Mouse (Mus musculus): ENCODE measurements at regions not wholly inside any gene's neighbourhood (a gene's known extent, or its start where the extent isn't known, plus 50 kb on each side); places are given as distances from the start of the nearest gene placed in this dataset.

DNA sequence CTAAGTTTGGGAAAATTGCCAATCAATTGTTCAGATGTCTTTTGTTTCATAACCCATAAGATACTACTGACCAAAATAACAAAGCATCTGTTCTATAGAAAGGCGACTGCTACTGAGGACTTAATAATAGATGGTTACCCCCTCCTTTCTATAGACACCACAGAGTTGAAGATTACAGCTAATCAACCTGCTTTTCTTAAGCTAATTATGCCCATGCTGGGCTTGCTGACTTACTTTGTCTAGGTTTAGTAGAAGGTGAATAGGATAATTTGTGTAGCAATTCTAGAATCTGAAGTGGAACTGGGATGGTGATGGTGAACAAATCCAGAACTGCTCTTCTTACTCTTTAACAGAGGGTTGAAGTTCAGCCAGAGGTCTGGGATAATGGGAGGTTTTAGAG is 53.8 kb upstream of the Tbx18 start:
- Histone ChIP-seq H3K4me3 (no peak overlapping the region), H3K9me3 (replicated peaks) (no peaks in the 10 kb centered on the region), H3K4me1 (no peaks in the 10 kb centered on the region), H3K27ac (replicated peaks) (no peak overlapping the region), H3K27me3 (ENCODE audit: low read depth, poor library complexity, severe bottlenecking) (no peaks in the 10 kb centered on the region), H3K36me3 (no peaks in the 10 kb centered on the region)
- WGBS: 56% methylated on average over 1 of the region's 1 CpGs
- no peak for DNase-seq (ENCODE audit: low spot score)

- no peaks in the 10 kb centered on the region for H3K36me3 ChIP-seq
- DNase-seq (ENCODE audit: low spot score): no peak
- H3K4me1 ChIP-seq: no peaks in the 10 kb centered on the region
- 93% methylated on average over 2 of the region's 2 CpGs for WGBS
- H3K27ac ChIP-seq (replicated peaks): no peak overlapping the region
- no peaks in the 10 kb centered on the region for H3K9me3 ChIP-seq (replicated peaks)
- no peak overlapping the region for H3K4me3 ChIP-seq
- H3K27me3 ChIP-seq (ENCODE audit: low read depth, poor library complexity, severe bottlenecking): no peaks in the 10 kb centered on the region
These were observed 80.7 kb upstream of the Tbx18 start for GRCm38 (mm10) chr9:87811746-87812145.

GRCm38 (mm10) chr9:87822276-87822675 is 91.2 kb upstream of the Tbx18 start:
- no peaks in the 10 kb centered on the region for H3K4me1 ChIP-seq
- DNase-seq (ENCODE audit: low spot score): no peak
- H3K9me3 ChIP-seq (replicated peaks): no peaks in the 10 kb centered on the region
- H3K36me3 ChIP-seq: no peaks in the 10 kb centered on the region
- H3K27ac ChIP-seq (replicated peaks): no peak overlapping the region
- H3K4me3 ChIP-seq: no peak overlapping the region
- H3K27me3 ChIP-seq (ENCODE audit: low read depth, poor library complexity, severe bottlenecking): no peaks in the 10 kb centered on the region
- WGBS: 83% methylated on average over 5 of the region's 5 CpGs

DNA sequence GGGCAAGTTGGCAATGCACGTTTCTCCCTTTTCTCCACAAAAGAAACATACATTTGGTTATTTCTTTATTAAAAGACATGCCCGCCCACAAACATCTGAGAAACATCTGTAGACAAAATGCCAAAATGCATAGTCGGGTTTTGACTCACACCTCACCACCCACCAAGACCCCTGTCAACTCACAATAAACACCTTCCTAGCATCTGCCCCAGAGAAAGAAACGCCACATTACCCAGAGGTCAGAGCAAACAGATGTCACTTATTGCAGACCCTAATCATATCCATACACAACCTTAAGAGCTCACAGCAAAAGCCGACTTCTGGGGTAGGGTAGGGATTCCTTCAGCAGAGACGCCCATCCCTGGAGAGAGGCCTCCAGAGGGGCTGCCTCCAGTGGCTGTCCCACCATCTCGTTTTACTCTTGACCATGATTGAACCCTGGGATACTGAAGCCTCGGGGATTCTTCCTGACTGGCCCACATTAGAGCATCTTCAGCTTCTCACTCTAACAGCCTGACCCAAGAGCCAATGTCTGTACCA is 93.7 kb upstream of the Tbx18 start:
- Histone ChIP-seq H3K4me3 (no peak overlapping the region), H3K36me3 (no peaks in the 10 kb centered on the region), H3K27ac (replicated peaks) (no peak overlapping the region), H3K4me1 (no peaks in the 10 kb centered on the region), H3K27me3 (ENCODE audit: low read depth, poor library complexity, severe bottlenecking) (no peaks in the 10 kb centered on the region), H3K9me3 (replicated peaks) (no peaks in the 10 kb centered on the region)
- DNase-seq (ENCODE audit: low spot score): no peak
- 81% methylated on average over 8 of the region's 8 CpGs for WGBS

DNA sequence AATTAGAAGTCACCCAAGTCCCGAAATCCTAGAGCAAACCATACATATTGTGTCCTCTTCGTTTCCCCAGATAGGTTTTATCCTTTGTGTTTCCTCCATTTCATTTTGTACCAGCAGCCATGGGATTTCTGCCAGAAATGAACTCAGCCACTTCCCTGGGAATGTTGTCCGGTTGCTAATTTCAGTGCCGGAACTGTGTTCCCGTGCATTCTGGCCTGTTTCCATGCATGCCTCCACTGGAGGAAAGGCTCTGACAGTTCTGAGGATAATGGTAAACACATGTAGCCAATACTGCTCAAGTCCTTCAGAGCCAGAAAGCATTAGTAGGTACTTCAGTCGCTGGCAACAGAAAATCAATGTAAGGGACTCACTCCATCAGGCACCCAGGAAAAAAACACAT is 112.8 kb upstream of the Tbx18 start:
- H3K9me3 ChIP-seq (replicated peaks): no peaks in the 10 kb centered on the region
- no peaks in the 10 kb centered on the region for H3K27me3 ChIP-seq (ENCODE audit: low read depth, poor library complexity, severe bottlenecking)
- H3K36me3 ChIP-seq: no peaks in the 10 kb centered on the region
- H3K4me3 ChIP-seq: no peak overlapping the region
- WGBS: 78% methylated on average over 6 of the region's 6 CpGs
- H3K27ac ChIP-seq (replicated peaks): no peak overlapping the region
- 0 out of 2 replicates have a peak, but pooled peaks cover 3% of the 10 kb centered on the region for H3K4me1 ChIP-seq
- DNase-seq (ENCODE audit: low spot score): no peak

DNA sequence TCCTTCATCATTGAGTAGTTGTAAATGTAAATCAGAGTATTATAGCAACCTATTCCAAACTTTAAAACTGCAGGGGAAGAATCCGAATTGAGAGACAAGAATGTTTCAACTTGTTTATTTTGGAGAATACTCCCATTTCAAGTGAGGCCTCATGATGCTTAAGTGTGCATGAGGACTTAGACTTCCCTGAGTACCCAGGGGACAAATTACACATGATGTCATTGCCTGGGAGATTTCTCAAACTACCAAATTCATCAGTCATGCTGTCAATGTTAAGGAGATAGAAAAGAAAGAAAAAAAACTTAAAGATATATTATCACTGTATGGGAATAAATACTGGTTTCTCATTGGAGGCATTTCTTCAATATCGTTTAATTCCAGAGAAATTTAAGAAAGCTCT is 113.4 kb upstream of the Tbx18 start:
- DNase-seq (ENCODE audit: low spot score): no peak
- H3K4me3 ChIP-seq: no peak overlapping the region
- no peaks in the 10 kb centered on the region for H3K36me3 ChIP-seq
- 0 out of 2 replicates have a peak, but pooled peaks cover 3% of the 10 kb centered on the region for H3K4me1 ChIP-seq
- WGBS: 81% methylated on average over 2 of the region's 2 CpGs
- no peak overlapping the region for H3K27ac ChIP-seq (replicated peaks)
- H3K27me3 ChIP-seq (ENCODE audit: low read depth, poor library complexity, severe bottlenecking): no peaks in the 10 kb centered on the region
- no peaks in the 10 kb centered on the region for H3K9me3 ChIP-seq (replicated peaks)

DNA sequence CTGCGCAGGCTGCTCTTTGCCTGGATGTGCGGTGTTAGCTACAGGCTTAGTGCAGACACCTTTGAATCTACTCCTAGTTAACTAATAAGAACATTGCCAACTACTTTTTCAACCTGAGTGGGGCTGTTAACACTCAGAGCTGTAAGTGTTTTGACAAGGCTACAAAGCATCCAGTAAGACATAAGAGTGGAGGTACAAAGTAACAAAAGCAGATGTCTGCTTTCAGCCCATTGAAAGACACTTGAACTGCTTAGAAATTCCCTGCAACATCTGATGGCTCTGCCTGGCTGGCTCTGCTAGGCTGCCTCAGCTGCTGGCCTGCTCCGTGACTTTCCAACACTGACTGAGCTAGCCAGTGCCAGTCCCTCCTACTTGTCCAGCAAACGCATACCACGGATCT is 117.8 kb upstream of the Tbx18 start:
- no peak overlapping the region for H3K4me3 ChIP-seq
- H3K9me3 ChIP-seq (replicated peaks): no peaks in the 10 kb centered on the region
- H3K27ac ChIP-seq (replicated peaks): no peak overlapping the region
- H3K27me3 ChIP-seq (ENCODE audit: low read depth, poor library complexity, severe bottlenecking): no peaks in the 10 kb centered on the region
- WGBS: 73% methylated on average over 5 of the region's 5 CpGs
- no peak for DNase-seq (ENCODE audit: low spot score)
- no peaks in the 10 kb centered on the region for H3K36me3 ChIP-seq
- 0 out of 2 replicates have a peak, but pooled peaks cover 3% of the 10 kb centered on the region for H3K4me1 ChIP-seq

GRCm38 (mm10) chr9:87850133-87850532 is 119.1 kb upstream of the Tbx18 start:
- no peak overlapping the region for H3K4me3 ChIP-seq
- no peaks in the 10 kb centered on the region for H3K36me3 ChIP-seq
- H3K27me3 ChIP-seq (ENCODE audit: low read depth, poor library complexity, severe bottlenecking): no peaks in the 10 kb centered on the region
- no peaks in the 10 kb centered on the region for H3K9me3 ChIP-seq (replicated peaks)
- no peak for DNase-seq (ENCODE audit: low spot score)
- H3K4me1 ChIP-seq: 0 out of 2 replicates have a peak, but pooled peaks cover 3% of the 10 kb centered on the region
- whole genome bisulfite sequencing: 96% methylated on average over 1 of the region's 1 CpGs
- H3K27ac ChIP-seq (replicated peaks): no peak overlapping the region

- no peaks in the 10 kb centered on the region for H3K4me1 ChIP-seq
These were observed 130.5 kb upstream of the Tbx18 start for GRCm38 (mm10) chr9:87861588-87861987.

GRCm38 (mm10) chr9:87865236-87865635 is 134.2 kb upstream of the Tbx18 start:
- no peak for DNase-seq (ENCODE audit: low spot score)
- H3K36me3 ChIP-seq: no peaks in the 10 kb centered on the region
- no peaks in the 10 kb centered on the region for H3K9me3 ChIP-seq (replicated peaks)
- H3K4me1 ChIP-seq: no peaks in the 10 kb centered on the region
- H3K27ac ChIP-seq (replicated peaks): no peak overlapping the region
- H3K27me3 ChIP-seq (ENCODE audit: low read depth, poor library complexity, severe bottlenecking): no peaks in the 10 kb centered on the region
- H3K4me3 ChIP-seq: no peak overlapping the region
- WGBS: 84% methylated on average over 6 of the region's 6 CpGs

More at GRCm38 (mm10) chr9:87861588-87861987, 130.5 kb upstream of the Tbx18 start:
- H3K27me3 ChIP-seq (ENCODE audit: low read depth, poor library complexity, severe bottlenecking): no peaks in the 10 kb centered on the region
- H3K36me3 ChIP-seq: no peaks in the 10 kb centered on the region
- H3K9me3 ChIP-seq (replicated peaks): no peaks in the 10 kb centered on the region
- H3K4me3 ChIP-seq: no peak overlapping the region
- 93% methylated on average over 1 of the region's 1 CpGs for WGBS
- DNase-seq (ENCODE audit: low spot score): no peak
- no peak overlapping the region for H3K27ac ChIP-seq (replicated peaks)

GRCm38 (mm10) chr9:87872384-87872905 is 141.4 kb upstream of the Tbx18 start:
- H3K4me1 ChIP-seq: no peaks in the 10 kb centered on the region
- H3K27ac ChIP-seq (replicated peaks): no peak overlapping the region
- H3K9me3 ChIP-seq (replicated peaks): no peaks in the 10 kb centered on the region
- no peak overlapping the region for H3K4me3 ChIP-seq
- no peaks in the 10 kb centered on the region for H3K36me3 ChIP-seq
- 87% methylated on average over 6 of the region's 6 CpGs for WGBS
- no peak for DNase-seq (ENCODE audit: low spot score)
- no peaks in the 10 kb centered on the region for H3K27me3 ChIP-seq (ENCODE audit: low read depth, poor library complexity, severe bottlenecking)

DNA sequence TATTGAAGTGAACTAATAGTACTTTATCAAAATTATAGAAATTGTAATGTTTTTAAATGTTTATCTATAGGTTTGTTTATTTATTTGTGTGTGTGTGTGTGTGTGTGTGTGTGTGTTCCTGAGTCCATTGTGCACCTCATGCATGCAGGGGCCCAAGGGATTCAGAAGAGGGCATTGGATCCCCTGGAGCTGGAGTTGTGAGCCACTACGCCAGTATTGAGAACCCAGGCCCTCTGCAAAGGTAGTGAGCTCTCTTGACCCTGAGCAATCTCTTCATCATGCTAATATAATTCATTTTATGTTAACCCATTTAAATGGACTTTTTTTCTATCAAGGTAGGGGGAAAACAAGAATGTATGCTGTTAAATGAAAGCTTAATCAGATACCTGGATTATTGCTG is 151.5 kb upstream of the Tbx18 start:
- no peak overlapping the region for H3K4me3 ChIP-seq
- H3K9me3 ChIP-seq (replicated peaks): no peaks in the 10 kb centered on the region
- WGBS: 73% methylated on average over 1 of the region's 1 CpGs
- no peaks in the 10 kb centered on the region for H3K4me1 ChIP-seq
- no peaks in the 10 kb centered on the region for H3K36me3 ChIP-seq
- no peaks in the 10 kb centered on the region for H3K27me3 ChIP-seq (ENCODE audit: low read depth, poor library complexity, severe bottlenecking)
- no peak for DNase-seq (ENCODE audit: low spot score)
- H3K27ac ChIP-seq (replicated peaks): no peak overlapping the region

DNA sequence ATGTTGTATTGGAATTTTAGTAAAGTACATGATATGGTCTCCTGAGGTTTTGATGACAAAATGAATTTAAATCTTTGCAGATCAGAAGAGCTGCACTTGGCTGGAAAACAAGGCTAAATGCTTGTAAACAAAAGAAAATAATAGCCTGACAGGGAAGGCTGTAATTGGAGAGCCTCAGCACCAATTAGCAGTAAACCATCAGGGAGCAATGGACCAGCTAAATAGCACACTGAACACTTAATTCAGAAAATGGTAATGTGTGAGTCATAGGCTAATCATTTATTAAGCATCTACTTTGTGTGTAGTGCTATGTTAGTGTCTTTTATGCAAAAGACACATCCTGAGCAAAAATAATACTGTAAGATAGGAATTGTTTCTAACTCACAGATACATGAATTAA is 152.0 kb upstream of the Tbx18 start:
- Histone ChIP-seq H3K36me3 (no peaks in the 10 kb centered on the region), H3K4me3 (no peak overlapping the region), H3K27ac (replicated peaks) (no peak overlapping the region), H3K9me3 (replicated peaks) (no peaks in the 10 kb centered on the region), H3K4me1 (no peaks in the 10 kb centered on the region), H3K27me3 (ENCODE audit: low read depth, poor library complexity, severe bottlenecking) (no peaks in the 10 kb centered on the region)
- DNase-seq (ENCODE audit: low spot score): no peak

GRCm38 (mm10) chr9:87894051-87894450 is 163.0 kb upstream of the Tbx18 start:
- 27% methylated on average over 4 of the region's 4 CpGs for WGBS

More at GRCm38 (mm10) chr9:87894051-87894450, 163.0 kb upstream of the Tbx18 start:
- DNase-seq (ENCODE audit: low spot score): peak; percentile 23
- Histone ChIP-seq H3K4me3 (peak overlapping the region; percentile 23; the same call in 1 of the 2 replicates), H3K27ac (replicated peaks) (peak overlapping the region; percentile 70), H3K27me3 (ENCODE audit: low read depth, poor library complexity, severe bottlenecking) (no peaks in the 10 kb centered on the region), H3K36me3 (no peaks in the 10 kb centered on the region), H3K9me3 (replicated peaks) (no peaks in the 10 kb centered on the region), H3K4me1 (peaks cover 20% of the 10 kb centered on the region)
